Mouse (Mus musculus): Measurements from ENCODE around the gene Rapgef1. TPM values are rescaled to one million over a fixed set of nuclear protein-coding genes. Genes with fewer than 3 reads are reported as not detected.

Rapgef1 gene
- total and polyA plus RNA-seq, 3 experiments: 86.5 to 185 (median 170) TPM

GRCm38 (mm10) chr2:29632168-29632662 lies 12.7 kb downstream of the Rapgef1 start:
- Histone ChIP-seq H3K4me1 (ENCODE audit: control insufficient read depth in 1 of 2, insufficient read depth in 2 of 2) (peaks cover 69 to 97% of the 10 kb centered on the region in 2 experiments), H3K79me2 (replicated peaks; ENCODE audit: control insufficient read depth, extremely low read depth, insufficient read depth, poor library complexity, severe bottlenecking) (peaks cover 83% of the 10 kb centered on the region), H3K27ac (ENCODE audit: insufficient read depth, low read depth) (peak overlapping the region; percentile 97), H3K9me3 (replicated peaks; ENCODE audit: low read length) (no peaks in the 10 kb centered on the region), H3K36me3 (replicated peaks in 1 of 2; ENCODE audit: control insufficient read depth in 1 of 2, insufficient read depth in 1 of 2, low read length in 1 of 2) (peaks cover 7 to 63% of the 10 kb centered on the region in 2 experiments), H3K4me2 (ENCODE audit: insufficient read depth, low read depth, poor library complexity, severe bottlenecking) (peak overlapping the region; percentile 44), H3K4me3 (replicated peaks in 1 of 3; ENCODE audit: low read depth in 2 of 3, low read length in 2 of 3, poor library complexity in 1 of 3) (no peak overlapping the region), H3K9ac (ENCODE audit: insufficient read depth, low read depth) (no peak overlapping the region; the same call in 1 of the 2 replicates), H3K27me3 (replicated peaks) (no peaks in the 10 kb centered on the region)
- in situ Hi-C loops (cut with MboI; ENCODE audit: low pct_ligation_motif_present, low pct_unique_long_range_greater_than_20kb, low sequenced_read_pairs) (no loop called here), dilution Hi-C loops (cut with MboI; ENCODE audit: extremely low pct_ligation_motif_present, extremely low pct_unique_long_range_greater_than_20kb, low sequenced_read_pairs) (no loop called here)
- peak; percentile 72 for DNase-seq (ENCODE audit: extremely low read depth)
- peak; percentile 50; the same call in 1 of the 2 replicates for TF ChIP-seq ZMIZ1 (IDR thresholded peaks at IDR 0.05; ENCODE audit: low read depth, low read length)
- no peak for TF ChIP-seq POLR2AphosphoS2 (IDR thresholded peaks at IDR 0.05; ENCODE audit: low read depth, low read length)
- TF ChIP-seq USF2 (conservative IDR thresholded peaks at IDR 0.05; ENCODE audit: low read depth, low read length): peak; percentile 47
- no peak for TF ChIP-seq ZNF384 (IDR thresholded peaks at IDR 0.05; ENCODE audit: low read depth, low read length)
- TF ChIP-seq BHLHE40 (IDR thresholded peaks at IDR 0.05; ENCODE audit: low read depth, low read length): peak; percentile 42
- TF ChIP-seq MXI1 (IDR thresholded peaks at IDR 0.05; ENCODE audit: low read depth, low read length): peak; percentile 70; the same call in 1 of the 2 replicates
- no peak for TF ChIP-seq ELF1 (IDR thresholded peaks at IDR 0.05; ENCODE audit: low read depth, low read length)
- peak; percentile 63; the same call in 1 of the 2 replicates for TF ChIP-seq MEF2A (IDR thresholded peaks at IDR 0.05; ENCODE audit: borderline replicate concordance, low read depth, low read length)
- TF ChIP-seq ETS1 (conservative IDR thresholded peaks at IDR 0.05; ENCODE audit: low read depth, low read length): peak; percentile 50; the same call in 1 of the 2 replicates
- TF ChIP-seq MAX (IDR thresholded peaks at IDR 0.05; ENCODE audit: low read length): peak; percentile 85
- 0 out of 2 replicates have a peak, but pooled peaks have one; percentile 40 for TF ChIP-seq CHD2 (IDR thresholded peaks at IDR 0.05; ENCODE audit: low read length)
- TF ChIP-seq HCFC1 (IDR thresholded peaks at IDR 0.05; ENCODE audit: low read depth, low read length): 0 out of 2 replicates have a peak, but pooled peaks have one; percentile 5
- peak; percentile 74 for TF ChIP-seq USF1 (IDR thresholded peaks at IDR 0.05; ENCODE audit: low read depth, low read length)
- TF ChIP-seq ZC3H11A (IDR thresholded peaks at IDR 0.05; ENCODE audit: low read depth, low read length): no peak
- TF ChIP-seq MAFK (IDR thresholded peaks at IDR 0.05; ENCODE audit: insufficient replicate concordance, low read length): peak; percentile 35; the same call in 1 of the 2 replicates
- TF ChIP-seq MYC (IDR thresholded peaks at IDR 0.05; ENCODE audit: low read depth, low read length): peak; percentile 86
- TF ChIP-seq MAZ (IDR thresholded peaks at IDR 0.05; ENCODE audit: low read depth, low read length): peak; percentile 84
- no peak; the same call in 1 of the 2 replicates for TF ChIP-seq IRF4 (IDR thresholded peaks at IDR 0.05; ENCODE audit: low read depth, low read length)

GRCm38 (mm10) chr2:29633101-29633554 lies 13.6 kb downstream of the Rapgef1 start:
- no peak for TF ChIP-seq ETS1 (conservative IDR thresholded peaks at IDR 0.05; ENCODE audit: low read depth, low read length)
- no peak for TF ChIP-seq JUND (conservative IDR thresholded peaks at IDR 0.05; ENCODE audit: low read depth, low read length)
- no peak for TF ChIP-seq ZC3H11A (IDR thresholded peaks at IDR 0.05; ENCODE audit: low read depth, low read length)
- no peak for TF ChIP-seq MXI1 (IDR thresholded peaks at IDR 0.05; ENCODE audit: low read depth, low read length)
- Histone ChIP-seq H3K36me3 (replicated peaks in 1 of 2; ENCODE audit: control insufficient read depth in 1 of 2, insufficient read depth in 1 of 2, low read length in 1 of 2) (peaks cover 9 to 64% of the 10 kb centered on the region in 2 experiments), H3K9ac (ENCODE audit: insufficient read depth, low read depth) (peak overlapping the region; percentile 54), H3K9me3 (replicated peaks; ENCODE audit: low read length) (no peaks in the 10 kb centered on the region), H3K79me2 (replicated peaks; ENCODE audit: control insufficient read depth, extremely low read depth, insufficient read depth, poor library complexity, severe bottlenecking) (peaks cover 83% of the 10 kb centered on the region), H3K4me2 (ENCODE audit: insufficient read depth, low read depth, poor library complexity, severe bottlenecking) (peak overlapping the region; percentile 17), H3K4me3 (replicated peaks in 1 of 3; ENCODE audit: low read depth in 2 of 3, low read length in 2 of 3, poor library complexity in 1 of 3) (peak overlapping the region in 1 of 3 experiments; percentile 5), H3K27me3 (replicated peaks) (no peaks in the 10 kb centered on the region), H3K27ac (ENCODE audit: insufficient read depth, low read depth) (peak overlapping the region; percentile 97), H3K4me1 (ENCODE audit: control insufficient read depth in 1 of 2, insufficient read depth in 2 of 2) (peaks cover 65 to 97% of the 10 kb centered on the region in 2 experiments)
- in situ Hi-C loops (cut with MboI; ENCODE audit: low pct_ligation_motif_present, low pct_unique_long_range_greater_than_20kb, low sequenced_read_pairs) (no loop called here), dilution Hi-C loops (cut with MboI; ENCODE audit: extremely low pct_ligation_motif_present, extremely low pct_unique_long_range_greater_than_20kb, low sequenced_read_pairs) (no loop called here)
- no peak for DNase-seq (ENCODE audit: extremely low read depth)

Data from CH12.LX (cell line).